Mouse (Mus musculus) ovary, postnatal 10 days (tissue): ENCODE results near the gene Rasl2-9.
A peak's percentile ranks its signal among the peaks of the same experiment; 100 is the strongest.
"Not testable (repeated sequence)": the region's sequence is repeated elsewhere in the genome, so short reads cannot be mapped to it uniquely, and the experiment has no call there.

Source experiments
- DNase-seq: peaks from one replicate; pipeline ENCODE4 v3.0.0; 2022; ENCODE audit warnings: low spot score

Gene Rasl2-9

GRCm38 (mm10) chr7:5080815-5081214, 44.9 kb downstream of the Rasl2-9 start:
- no peak for DNase-seq

GRCm38 (mm10) chr7:5080010-5080751, 45.6 kb downstream of the Rasl2-9 start, which contains the start of gene Epn1:
Epn1 (plus strand) TSS chr7:5080235.
- DNase-seq = peak; percentile 91

GRCm38 (mm10) chr7:5079365-5080009, 46.3 kb downstream of the Rasl2-9 start:
- not testable (repeated sequence) for DNase-seq

- no peak for DNase-seq
Observed at GRCm38 (mm10) chr7:5076931-5077330, 48.8 kb downstream of the Rasl2-9 start.

GRCm38 (mm10) chr7:5074984-5075383, 50.8 kb downstream of the Rasl2-9 start:
- no peak for DNase-seq
